Mouse (Mus musculus): ENCODE data around the gene Dact1. TPM values are rescaled to one million over a fixed set of nuclear protein-coding genes. Genes with fewer than 3 reads are reported as not detected.
A peak's percentile ranks its signal among the peaks of the same experiment; 100 is the strongest.

The Dact1 gene
- polyA plus RNA-seq, 1 experiment from 2014 or later = 50.6 TPM

GRCm38 (mm10) chr12:71296849-71297535, 12.7 kb upstream of the Dact1 start:
- Histone ChIP-seq H3K9ac (no peak overlapping the region), H3K4me3 (no peak overlapping the region), H3K27me3 (no peaks in the 10 kb centered on the region; the same call in 1 of the 2 replicates), H3K4me2 (replicated peaks) (no peak overlapping the region), H3K27ac (no peak overlapping the region), H3K36me3 (no peaks in the 10 kb centered on the region), H3K4me1 (peaks cover 19% of the 10 kb centered on the region), H3K9me3 (replicated peaks) (no peaks in the 10 kb centered on the region)
- WGBS = 33% methylated on average over 8 of the region's 8 CpGs
- no peak for ATAC-seq (ENCODE audit: low FRiP score)

DNA sequence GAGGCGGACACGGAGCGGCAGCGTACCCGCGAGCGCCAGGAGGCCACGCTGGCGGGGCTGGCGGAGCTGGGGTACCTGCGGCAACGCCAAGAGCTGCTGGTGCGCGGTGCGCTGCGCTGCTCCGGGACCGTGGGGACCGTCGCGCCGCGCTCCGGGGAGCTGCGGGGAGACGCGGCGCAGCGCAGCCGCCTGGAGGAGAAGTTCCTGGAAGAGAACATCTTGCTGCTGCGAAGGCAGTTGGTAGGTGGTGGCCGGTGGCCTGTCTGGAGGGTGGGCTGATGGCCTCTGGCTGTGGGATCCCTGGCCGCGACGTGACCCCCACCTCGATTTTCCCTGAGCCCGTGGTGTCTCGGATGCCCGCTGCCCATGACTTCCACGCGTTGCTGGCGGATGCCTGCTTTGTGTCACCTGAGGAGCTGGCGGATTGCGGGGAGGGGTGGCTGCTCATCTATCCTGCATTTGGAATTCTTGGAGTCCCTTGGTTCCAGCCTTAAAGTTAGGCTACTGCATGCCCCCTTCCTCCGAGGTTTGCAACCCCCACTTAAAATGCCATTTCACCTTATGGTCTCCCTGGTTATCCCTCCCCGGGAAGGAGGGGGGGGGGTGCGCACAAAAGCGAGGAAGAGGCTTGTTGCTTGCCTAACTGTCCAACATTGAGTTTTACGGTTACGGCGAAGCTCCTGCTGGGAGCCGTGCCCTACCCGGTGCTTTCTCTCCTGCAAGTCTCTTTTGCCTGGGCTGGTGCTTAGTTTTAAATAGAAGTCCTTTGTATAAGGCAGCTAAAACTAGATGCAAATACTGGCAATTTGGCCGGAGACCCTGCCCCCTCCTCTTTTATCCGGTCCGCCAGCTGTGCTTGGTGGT, 616 bp downstream of the Dact1 start:
- H3K4me2 ChIP-seq (replicated peaks) = peak overlapping the region; percentile 74
- WGBS = under 1% methylated on average over 56 of the region's 56 CpGs
- H3K9ac ChIP-seq = peak overlapping the region; percentile 97
- no peaks in the 10 kb centered on the region for H3K27me3 ChIP-seq
- H3K4me3 ChIP-seq = peak overlapping the region; percentile 92
- H3K4me1 ChIP-seq = peaks cover 9% of the 10 kb centered on the region; the same call in 1 of the 2 replicates
- ATAC-seq (ENCODE audit: low FRiP score) = peak; percentile 70
- peaks cover 19% of the 10 kb centered on the region for H3K36me3 ChIP-seq
- peak overlapping the region; percentile 94 for H3K27ac ChIP-seq
- H3K9me3 ChIP-seq (replicated peaks) = no peaks in the 10 kb centered on the region

GRCm38 (mm10) chr12:71311237-71311887, 1.7 kb downstream of the Dact1 start:
- H3K9me3 ChIP-seq (replicated peaks) = no peaks in the 10 kb centered on the region
- ATAC-seq (ENCODE audit: low FRiP score) = no peak
- no peaks in the 10 kb centered on the region for H3K27me3 ChIP-seq
- H3K4me1 ChIP-seq = peaks cover 8% of the 10 kb centered on the region; the same call in 1 of the 2 replicates
- 25% methylated on average over 13 of the region's 13 CpGs for WGBS
- peak overlapping the region; percentile 97; the same call in 1 of the 2 replicates for H3K9ac ChIP-seq
- peak overlapping the region; percentile 94 for H3K27ac ChIP-seq
- peaks cover 27% of the 10 kb centered on the region for H3K36me3 ChIP-seq
- H3K4me3 ChIP-seq = peak overlapping the region; percentile 92
- peak overlapping the region; percentile 74 for H3K4me2 ChIP-seq (replicated peaks)

DNA sequence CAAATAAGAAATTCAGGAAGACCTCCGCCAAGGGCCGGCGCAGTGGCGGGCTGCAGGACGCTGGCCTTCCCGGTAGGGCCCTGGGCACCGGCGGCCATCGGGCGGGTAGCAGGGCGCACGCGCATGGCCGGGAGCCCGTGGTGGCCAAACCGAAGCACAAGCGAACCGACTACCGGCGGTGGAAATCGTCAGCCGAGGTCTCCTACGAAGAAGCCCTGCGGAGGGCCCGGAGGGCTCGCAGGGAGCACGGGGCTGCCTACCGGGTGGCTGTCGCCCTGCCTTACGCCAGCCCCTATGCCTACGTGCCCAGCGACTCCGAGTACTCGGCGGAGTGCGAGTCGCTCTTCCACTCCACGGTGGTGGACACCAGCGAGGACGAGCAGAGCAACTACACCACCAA, 8.6 kb downstream of the Dact1 start:
- H3K9me3 ChIP-seq (replicated peaks) = peaks cover 11% of the 10 kb centered on the region
- H3K36me3 ChIP-seq = peaks cover 61% of the 10 kb centered on the region
- ATAC-seq (ENCODE audit: low FRiP score) = no peak
- H3K9ac ChIP-seq = no peak overlapping the region
- 87% methylated on average over 40 of the region's 40 CpGs for WGBS
- H3K4me2 ChIP-seq (replicated peaks) = no peak overlapping the region
- no peaks in the 10 kb centered on the region for H3K4me1 ChIP-seq
- no peak overlapping the region for H3K27ac ChIP-seq
- H3K4me3 ChIP-seq = no peak overlapping the region
- H3K27me3 ChIP-seq = no peaks in the 10 kb centered on the region

DNA sequence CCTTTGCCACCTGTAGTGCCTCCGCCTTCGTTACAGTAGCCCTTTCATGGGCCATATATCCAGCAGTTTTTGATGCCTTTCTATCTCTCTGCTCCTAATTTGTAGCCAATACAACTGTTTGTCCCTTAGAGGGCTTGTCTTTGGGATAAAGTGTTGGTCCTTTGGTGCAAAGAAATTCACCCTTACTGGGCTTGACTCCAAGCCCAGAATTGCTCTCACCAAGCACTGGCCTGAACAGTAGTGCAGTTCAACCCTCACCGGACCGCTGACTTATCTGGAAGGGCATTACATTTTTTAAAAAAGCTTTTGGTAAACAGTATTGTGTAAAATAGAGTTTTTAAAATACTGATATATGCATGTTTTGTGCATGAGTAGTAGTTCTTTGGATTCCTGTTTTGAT, 9.9 kb downstream of the Dact1 start:
- H3K27ac ChIP-seq = no peak overlapping the region
- H3K9me3 ChIP-seq (replicated peaks) = peaks cover 11% of the 10 kb centered on the region
- peaks cover 50% of the 10 kb centered on the region for H3K36me3 ChIP-seq
- no peak overlapping the region for H3K4me3 ChIP-seq
- ATAC-seq (ENCODE audit: low FRiP score) = no peak
- WGBS = 97% methylated on average over 4 of the region's 4 CpGs
- H3K27me3 ChIP-seq = no peaks in the 10 kb centered on the region
- no peak overlapping the region for H3K9ac ChIP-seq
- H3K4me2 ChIP-seq (replicated peaks) = no peak overlapping the region
- H3K4me1 ChIP-seq = no peaks in the 10 kb centered on the region

GRCm38 (mm10) chr12:71332646-71333045, 23.0 kb downstream of the Dact1 start:
- Histone ChIP-seq H3K4me2 (replicated peaks) (no peak overlapping the region), H3K27me3 (no peaks in the 10 kb centered on the region), H3K27ac (no peak overlapping the region), H3K36me3 (no peaks in the 10 kb centered on the region), H3K9ac (no peak overlapping the region), H3K4me3 (no peak overlapping the region), H3K4me1 (peaks cover 19% of the 10 kb centered on the region), H3K9me3 (replicated peaks) (no peaks in the 10 kb centered on the region)
- 60% methylated on average over 3 of the region's 3 CpGs for WGBS
- ATAC-seq (ENCODE audit: low FRiP score) = no peak

DNA sequence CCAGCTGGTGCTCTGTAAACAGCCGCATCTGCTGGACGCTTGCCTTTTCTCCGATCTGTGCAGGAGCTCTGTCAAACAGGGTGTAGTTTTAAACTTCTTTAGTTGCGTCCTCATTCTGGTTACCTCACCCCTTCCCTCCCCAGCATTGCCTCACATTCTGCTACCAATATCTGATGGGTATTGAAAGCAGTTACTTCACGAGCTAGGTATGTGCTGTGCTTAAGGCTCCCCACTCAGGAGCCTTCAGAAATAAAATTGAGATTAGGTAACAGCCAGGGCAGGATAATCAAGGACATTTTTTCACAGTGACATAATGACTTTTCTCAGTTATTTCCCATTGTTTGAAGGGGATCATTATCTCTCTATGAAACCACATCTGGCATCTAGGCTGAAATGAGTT, 23.9 kb downstream of the Dact1 start:
- ATAC-seq (ENCODE audit: low FRiP score) = no peak
- peaks cover 24% of the 10 kb centered on the region for H3K4me1 ChIP-seq
- peak overlapping the region; percentile 67 for H3K27ac ChIP-seq
- H3K4me3 ChIP-seq = no peak overlapping the region
- H3K36me3 ChIP-seq = no peaks in the 10 kb centered on the region
- H3K9ac ChIP-seq = no peak overlapping the region
- no peak overlapping the region for H3K4me2 ChIP-seq (replicated peaks)
- H3K27me3 ChIP-seq = no peaks in the 10 kb centered on the region
- H3K9me3 ChIP-seq (replicated peaks) = no peaks in the 10 kb centered on the region
- 57% methylated on average over 5 of the region's 5 CpGs for WGBS

DNA sequence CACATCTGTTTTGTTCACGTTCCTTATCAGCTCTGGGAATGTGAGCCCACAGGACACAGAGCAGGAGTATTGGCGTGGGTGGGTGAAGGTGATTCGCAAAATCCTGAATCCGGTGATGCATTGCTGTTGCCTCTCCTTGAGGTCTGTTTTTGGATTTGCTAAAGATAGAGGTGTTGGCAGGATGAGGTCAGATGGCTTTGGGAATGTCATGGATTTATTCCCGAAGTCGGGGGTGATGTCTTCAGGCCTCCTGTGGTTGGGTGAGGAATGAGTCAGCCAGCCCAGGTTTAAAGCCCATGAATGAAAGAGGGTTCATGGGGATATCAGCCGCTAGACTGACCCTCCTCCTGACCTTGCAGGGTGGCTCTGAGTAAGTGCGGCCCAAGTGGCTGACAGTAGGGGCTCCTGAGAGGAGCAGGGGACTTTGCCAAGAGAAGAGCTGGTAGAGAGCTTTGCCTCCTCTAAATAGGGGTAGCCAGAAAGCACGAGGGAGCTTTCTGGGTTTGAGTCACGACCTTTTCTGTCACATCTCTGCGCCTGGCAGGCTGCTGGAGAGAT, 27.4 kb downstream of the Dact1 start:
- no peak overlapping the region for H3K9ac ChIP-seq
- no peak overlapping the region for H3K4me2 ChIP-seq (replicated peaks)
- H3K27ac ChIP-seq = no peak overlapping the region
- ATAC-seq (ENCODE audit: low FRiP score) = no peak
- 57% methylated on average over 11 of the region's 11 CpGs for WGBS
- peaks cover 37% of the 10 kb centered on the region for H3K4me1 ChIP-seq
- H3K27me3 ChIP-seq = no peaks in the 10 kb centered on the region
- no peaks in the 10 kb centered on the region for H3K9me3 ChIP-seq (replicated peaks)
- H3K4me3 ChIP-seq = no peak overlapping the region
- H3K36me3 ChIP-seq = no peaks in the 10 kb centered on the region

DNA sequence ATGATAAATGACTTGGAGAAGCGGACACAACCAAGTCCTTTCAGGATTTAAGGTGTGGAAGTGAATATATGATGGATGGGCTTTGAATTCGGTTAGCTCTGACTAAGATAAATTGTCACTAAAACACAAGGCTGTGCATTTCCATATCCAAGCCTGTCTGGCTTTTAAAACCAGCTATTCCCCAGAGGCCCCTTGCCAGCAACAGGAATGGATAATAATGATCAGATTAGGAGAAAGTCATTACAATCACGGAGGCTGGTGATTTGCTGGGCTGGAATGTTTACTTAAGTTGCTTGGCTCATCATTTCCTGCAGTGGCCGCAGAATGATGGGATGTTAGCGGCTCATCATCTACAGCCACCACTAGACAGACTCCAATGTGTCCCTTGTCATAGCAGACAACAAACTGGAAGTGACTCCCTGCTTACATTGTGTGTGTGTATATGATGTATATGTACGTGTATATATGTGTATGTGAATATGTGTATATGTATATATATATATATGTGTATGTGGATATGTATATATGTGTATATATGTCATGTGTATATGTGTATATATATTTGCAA, 28.3 kb downstream of the Dact1 start:
- H3K4me1 ChIP-seq = peaks cover 35% of the 10 kb centered on the region
- ATAC-seq (ENCODE audit: low FRiP score) = peak; percentile 70
- 51% methylated on average over 6 of the region's 6 CpGs for WGBS

GRCm38 (mm10) chr12:71339142-71339848, 29.6 kb downstream of the Dact1 start:
- H3K9ac ChIP-seq = no peak overlapping the region
- H3K4me3 ChIP-seq = no peak overlapping the region
- peaks cover 29% of the 10 kb centered on the region for H3K4me1 ChIP-seq
- 58% methylated on average over 16 of the region's 16 CpGs for WGBS
- H3K4me2 ChIP-seq (replicated peaks) = no peak overlapping the region
- peak overlapping the region; percentile 60 for H3K27ac ChIP-seq
- H3K36me3 ChIP-seq = no peaks in the 10 kb centered on the region
- no peaks in the 10 kb centered on the region for H3K9me3 ChIP-seq (replicated peaks)
- ATAC-seq (ENCODE audit: low FRiP score) = peak; percentile 60
- no peaks in the 10 kb centered on the region for H3K27me3 ChIP-seq

More for the DNA sequence above, 28.3 kb downstream of the Dact1 start:
- Histone ChIP-seq H3K27me3 (no peaks in the 10 kb centered on the region), H3K36me3 (no peaks in the 10 kb centered on the region), H3K9ac (no peak overlapping the region), H3K4me3 (no peak overlapping the region), H3K27ac (no peak overlapping the region; the same call in 1 of the 2 replicates), H3K9me3 (replicated peaks) (no peaks in the 10 kb centered on the region), H3K4me2 (replicated peaks) (no peak overlapping the region)

- no peak for ATAC-seq (ENCODE audit: low FRiP score)
- Histone ChIP-seq H3K4me3 (no peak overlapping the region), H3K4me2 (replicated peaks) (no peak overlapping the region), H3K36me3 (no peaks in the 10 kb centered on the region), H3K27ac (no peak overlapping the region), H3K9ac (no peak overlapping the region), H3K9me3 (replicated peaks) (no peaks in the 10 kb centered on the region), H3K27me3 (no peaks in the 10 kb centered on the region), H3K4me1 (peaks cover 20% of the 10 kb centered on the region)
- 51% methylated on average over 13 of the region's 13 CpGs for WGBS
Measured at GRCm38 (mm10) chr12:71342397-71342796, 32.7 kb downstream of the Dact1 start.
